Mouse (Mus musculus): ENCODE data around the gene Cabp4. TPM values are rescaled to one million over a fixed set of nuclear protein-coding genes. Genes with fewer than 3 reads are reported as not detected.

Cabp4 gene
- polyA plus RNA-seq, 1 experiment from 2014 or later, result not detected

- DNase-seq (ENCODE audit: low spot score), result no peak
- Histone ChIP-seq H3K27ac (peak overlapping the region; percentile 91; the same call in 1 of the 2 replicates), H3K36me3 (peaks cover 41% of the 10 kb centered on the region), H3K27me3 (ENCODE audit: insufficient read depth, poor library complexity, severe bottlenecking) (no peaks in the 10 kb centered on the region), H3K9me3 (no peaks in the 10 kb centered on the region), H3K4me3 (peak overlapping the region; percentile 84), H3K4me1 (peaks cover 52% of the 10 kb centered on the region)
- WGBS, result 86% methylated on average over 11 of the region's 11 CpGs
Measured at GRCm38 (mm10) chr19:4149283-4149682, 5.5 kb upstream of the Cabp4 start.

GRCm38 (mm10) chr19:4148819-4149218, 5.0 kb upstream of the Cabp4 start:
- Histone ChIP-seq H3K36me3 (peaks cover 41% of the 10 kb centered on the region), H3K27ac (peak overlapping the region; percentile 91), H3K9me3 (no peaks in the 10 kb centered on the region), H3K27me3 (ENCODE audit: insufficient read depth, poor library complexity, severe bottlenecking) (no peaks in the 10 kb centered on the region), H3K4me3 (peak overlapping the region; percentile 84), H3K4me1 (peaks cover 48% of the 10 kb centered on the region)
- DNase-seq (ENCODE audit: low spot score), result no peak
- 3% methylated on average over 8 of the region's 8 CpGs for WGBS

- peaks cover 38% of the 10 kb centered on the region for H3K36me3 ChIP-seq
- DNase-seq (ENCODE audit: low spot score), result peak; percentile 98
- H3K4me1 ChIP-seq, result peaks cover 48% of the 10 kb centered on the region
- peak within 1 kb of the TSS; percentile 91 for H3K27ac ChIP-seq
- no peaks in the 10 kb centered on the region for H3K27me3 ChIP-seq (ENCODE audit: insufficient read depth, poor library complexity, severe bottlenecking)
- under 1% methylated on average over 33 of the region's 33 CpGs for WGBS
- H3K9me3 ChIP-seq, result no peaks in the 10 kb centered on the region
- H3K4me3 ChIP-seq, result peak within 1 kb of the TSS; percentile 84
Measured at GRCm38 (mm10) chr19:4148491-4148806, 4.6 kb upstream of the Cabp4 start, which contains the start of gene Coro1b. TSS of gene Coro1b (plus strand) at chr19:4148619.

- Histone ChIP-seq H3K4me1 (peaks cover 43% of the 10 kb centered on the region), H3K27ac (peak overlapping the region; percentile 91), H3K27me3 (ENCODE audit: insufficient read depth, poor library complexity, severe bottlenecking) (no peaks in the 10 kb centered on the region), H3K9me3 (no peaks in the 10 kb centered on the region), H3K36me3 (peaks cover 33% of the 10 kb centered on the region), H3K4me3 (peak overlapping the region; percentile 84)
- DNase-seq (ENCODE audit: low spot score), result no peak
- 38% methylated on average over 9 of the region's 9 CpGs for WGBS
Measured at GRCm38 (mm10) chr19:4147782-4148490, 4.1 kb upstream of the Cabp4 start.

- Histone ChIP-seq H3K36me3 (peaks cover 24% of the 10 kb centered on the region), H3K27me3 (ENCODE audit: insufficient read depth, poor library complexity, severe bottlenecking) (no peaks in the 10 kb centered on the region), H3K4me1 (peaks cover 37% of the 10 kb centered on the region), H3K4me3 (no peak overlapping the region), H3K9me3 (no peaks in the 10 kb centered on the region), H3K27ac (no peak overlapping the region)
- WGBS, result 53% methylated on average over 3 of the region's 3 CpGs
- DNase-seq (ENCODE audit: low spot score), result no peak
Measured at GRCm38 (mm10) chr19:4147022-4147405, 3.2 kb upstream of the Cabp4 start.

GRCm38 (mm10) chr19:4146366-4147021, 2.7 kb upstream of the Cabp4 start:
- WGBS, result 56% methylated on average over 12 of the region's 12 CpGs

GRCm38 (mm10) chr19:4145936-4146335, 2.1 kb upstream of the Cabp4 start:
- Histone ChIP-seq H3K4me3 (no peak overlapping the region), H3K4me1 (peaks cover 27% of the 10 kb centered on the region), H3K27me3 (ENCODE audit: insufficient read depth, poor library complexity, severe bottlenecking) (no peaks in the 10 kb centered on the region), H3K9me3 (no peaks in the 10 kb centered on the region), H3K36me3 (peaks cover 13% of the 10 kb centered on the region), H3K27ac (no peak overlapping the region)
- no peak for DNase-seq (ENCODE audit: low spot score)
- WGBS, result 87% methylated on average over 5 of the region's 5 CpGs

More at GRCm38 (mm10) chr19:4146366-4147021, 2.7 kb upstream of the Cabp4 start:
- Histone ChIP-seq H3K27me3 (ENCODE audit: insufficient read depth, poor library complexity, severe bottlenecking) (no peaks in the 10 kb centered on the region), H3K9me3 (no peaks in the 10 kb centered on the region), H3K4me1 (peaks cover 32% of the 10 kb centered on the region), H3K27ac (no peak overlapping the region), H3K36me3 (peaks cover 19% of the 10 kb centered on the region), H3K4me3 (no peak overlapping the region)
- DNase-seq (ENCODE audit: low spot score), result no peak

- Histone ChIP-seq H3K27me3 (ENCODE audit: insufficient read depth, poor library complexity, severe bottlenecking) (peaks cover 7% of the 10 kb centered on the region; the same call in 1 of the 2 replicates), H3K4me3 (no peak overlapping the region), H3K4me1 (peaks cover 22% of the 10 kb centered on the region), H3K36me3 (peaks cover 2% of the 10 kb centered on the region; the same call in 1 of the 2 replicates), H3K9me3 (no peaks in the 10 kb centered on the region), H3K27ac (no peak overlapping the region)
- 76% methylated on average over 16 of the region's 16 CpGs for WGBS
- DNase-seq (ENCODE audit: low spot score), result no peak
Measured at GRCm38 (mm10) chr19:4144550-4145498, 991 bp upstream of the Cabp4 start.

- no peak for DNase-seq (ENCODE audit: low spot score)
- Histone ChIP-seq H3K4me3 (no peak overlapping the region), H3K27me3 (ENCODE audit: insufficient read depth, poor library complexity, severe bottlenecking) (peaks cover 10% of the 10 kb centered on the region), H3K4me1 (peaks cover 7% of the 10 kb centered on the region; the same call in 1 of the 2 replicates), H3K36me3 (no peaks in the 10 kb centered on the region), H3K27ac (no peak overlapping the region), H3K9me3 (no peaks in the 10 kb centered on the region)
- 85% methylated on average over 18 of the region's 18 CpGs for WGBS
Measured at GRCm38 (mm10) chr19:4142416-4143173, 1.2 kb downstream of the Cabp4 start.

- WGBS, result 79% methylated on average over 6 of the region's 6 CpGs
- no peak for DNase-seq (ENCODE audit: low spot score)
- Histone ChIP-seq H3K27ac (no peak overlapping the region), H3K4me1 (0 out of 2 replicates have a peak, but pooled peaks cover 7% of the 10 kb centered on the region), H3K27me3 (ENCODE audit: insufficient read depth, poor library complexity, severe bottlenecking) (peaks cover 16% of the 10 kb centered on the region), H3K36me3 (no peaks in the 10 kb centered on the region), H3K9me3 (no peaks in the 10 kb centered on the region), H3K4me3 (no peak overlapping the region)
Measured at GRCm38 (mm10) chr19:4140147-4140546, 3.7 kb downstream of the Cabp4 start.

- Histone ChIP-seq H3K27ac (no peak within 1 kb of the TSS; the same call in 1 of the 2 replicates), H3K9me3 (no peaks in the 10 kb centered on the region), H3K36me3 (no peaks in the 10 kb centered on the region), H3K27me3 (ENCODE audit: insufficient read depth, poor library complexity, severe bottlenecking) (peaks cover 16% of the 10 kb centered on the region), H3K4me3 (no peak within 1 kb of the TSS), H3K4me1 (0 out of 2 replicates have a peak, but pooled peaks cover 7% of the 10 kb centered on the region)
- no peak for DNase-seq (ENCODE audit: low spot score)
- 63% methylated on average over 2 of the region's 2 CpGs for WGBS
Measured at GRCm38 (mm10) chr19:4139446-4139845, 4.4 kb downstream of the Cabp4 start, which contains the start of gene Gpr152. TSS of gene Gpr152 (plus strand) at chr19:4139787.

- 84% methylated on average over 5 of the region's 5 CpGs for WGBS
Measured at GRCm38 (mm10) chr19:4137913-4138312, 5.9 kb downstream of the Cabp4 start.

More at GRCm38 (mm10) chr19:4137913-4138312, 5.9 kb downstream of the Cabp4 start:
- Histone ChIP-seq H3K27ac (no peak overlapping the region), H3K27me3 (ENCODE audit: insufficient read depth, poor library complexity, severe bottlenecking) (peaks cover 16% of the 10 kb centered on the region), H3K4me3 (no peak overlapping the region), H3K4me1 (0 out of 2 replicates have a peak, but pooled peaks cover 4% of the 10 kb centered on the region), H3K9me3 (no peaks in the 10 kb centered on the region), H3K36me3 (peaks cover 6% of the 10 kb centered on the region; the same call in 1 of the 2 replicates)
- DNase-seq (ENCODE audit: low spot score), result no peak

Data from heart, embryonic 10.5 days (tissue).